Mouse (Mus musculus) testis, adult 2 months (tissue): ENCODE data around the gene Epas1.

Source experiments
- CTCF ChIP-seq: fragments of 200-500 bp; IDR thresholded peaks from 2 replicates; pipeline ENCODE4 v1.5.1; 2012; ENCODE audit warnings: low read depth, mild to moderate bottlenecking, inconsistent platforms, low read length, moderate library complexity; ENCODE audit not compliant: control insufficient read depth, insufficient read depth, insufficient replicate concordance
- POLR2A ChIP-seq: fragments of 200-500 bp; IDR thresholded peaks from 2 replicates; pipeline ENCODE4 v1.6.1; 2012; ENCODE audit warnings: low read depth, mild to moderate bottlenecking, inconsistent platforms, low read length, moderate library complexity; ENCODE audit not compliant: control insufficient read depth

DNA sequence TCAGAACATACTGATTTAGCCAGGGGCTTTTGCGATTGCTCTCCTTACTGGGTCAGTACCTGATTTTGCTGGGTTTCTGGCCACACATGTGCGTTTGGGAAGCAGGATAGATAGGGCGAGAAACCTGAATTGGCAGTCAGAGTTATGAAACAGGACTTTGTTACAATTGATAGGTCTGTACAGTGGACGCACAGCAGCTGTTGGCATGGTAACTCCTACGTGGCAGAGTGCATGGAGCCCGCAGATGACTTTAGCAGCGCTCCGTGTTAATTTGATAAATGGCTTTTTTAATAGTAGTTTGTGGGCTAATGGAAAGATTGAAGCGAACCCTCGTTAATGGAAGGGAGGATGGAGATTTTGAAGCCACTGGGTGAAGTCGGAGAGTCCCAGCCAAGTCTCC, 18.5 kb downstream of the Epas1 start:
- TF ChIP-seq CTCF (no peak), POLR2A (no peak)
